Mouse (Mus musculus) cerebellum, postnatal 36 days (tissue): ENCODE measurements at regions not wholly inside any gene's neighbourhood (a gene's known extent, or its start where the extent isn't known, plus 50 kb on each side); places are given as distances from the start of the nearest gene placed in this dataset.

Experiments
- DNase-seq, 2 experiments: peaks; one replicate each; pipeline ENCODE4 v3.0.0; 2021 to 2022; ENCODE audit warnings: mixed read lengths in 2 of 2

DNA sequence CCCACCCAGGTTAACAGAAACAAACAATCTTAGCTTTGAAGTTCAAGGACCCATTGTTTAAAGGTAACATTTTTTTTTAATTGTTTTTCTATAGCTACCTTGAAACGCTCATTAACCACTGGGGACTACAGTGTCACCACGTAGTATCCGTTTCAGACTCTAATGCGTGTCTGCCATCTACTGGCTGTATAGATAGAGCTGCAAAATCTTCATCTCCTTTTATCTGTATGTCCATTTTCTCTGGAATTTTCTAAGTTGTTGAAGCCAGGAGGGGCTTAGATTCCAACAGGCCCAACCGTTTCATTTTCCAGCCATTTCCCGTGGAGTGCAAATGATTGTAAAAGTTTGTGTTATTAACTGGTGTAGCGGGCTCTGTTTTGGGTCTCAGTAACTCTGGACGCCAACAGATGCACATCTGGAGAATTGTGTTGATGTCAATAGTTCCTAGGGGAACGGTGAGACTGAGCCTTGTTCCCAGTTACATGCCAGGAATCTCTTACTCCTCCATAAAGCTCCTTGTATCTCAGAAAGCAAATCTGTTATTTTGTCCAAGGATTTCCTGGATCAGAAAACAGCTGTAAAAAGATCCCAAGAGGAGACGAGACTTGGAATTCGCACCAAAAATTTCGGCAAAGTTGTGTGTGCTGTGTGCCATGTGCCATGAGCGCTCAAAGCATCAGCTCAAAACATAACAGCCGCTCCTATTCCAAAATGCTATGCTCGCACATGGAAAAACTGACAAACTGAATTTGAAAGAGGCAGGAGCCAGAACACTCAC, 158.8 kb upstream of the Phyhipl start:
- DNase-seq: peak in 1 of 2 experiments; percentile 30

DNA sequence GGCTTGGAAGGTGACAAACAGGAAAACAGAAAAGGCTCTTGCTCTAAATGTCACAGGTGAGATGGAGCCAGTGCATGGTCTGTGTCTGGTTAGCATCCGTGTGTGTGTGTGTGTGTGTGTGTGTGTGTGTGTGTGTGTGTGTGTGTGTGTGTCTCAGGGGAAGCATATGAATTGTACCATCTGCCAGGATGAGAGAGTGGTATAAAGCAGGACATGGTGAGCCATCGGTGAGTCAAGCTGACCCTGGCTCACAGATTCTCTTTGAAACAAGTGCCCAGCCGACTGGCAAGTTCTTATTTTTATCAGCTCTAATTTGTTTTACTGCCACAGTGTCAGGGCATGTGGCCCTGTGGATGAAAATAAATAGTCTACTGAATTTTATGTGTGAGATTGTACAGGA, 153.6 kb upstream of the Phyhipl start:
- DNase-seq: no peak

DNA sequence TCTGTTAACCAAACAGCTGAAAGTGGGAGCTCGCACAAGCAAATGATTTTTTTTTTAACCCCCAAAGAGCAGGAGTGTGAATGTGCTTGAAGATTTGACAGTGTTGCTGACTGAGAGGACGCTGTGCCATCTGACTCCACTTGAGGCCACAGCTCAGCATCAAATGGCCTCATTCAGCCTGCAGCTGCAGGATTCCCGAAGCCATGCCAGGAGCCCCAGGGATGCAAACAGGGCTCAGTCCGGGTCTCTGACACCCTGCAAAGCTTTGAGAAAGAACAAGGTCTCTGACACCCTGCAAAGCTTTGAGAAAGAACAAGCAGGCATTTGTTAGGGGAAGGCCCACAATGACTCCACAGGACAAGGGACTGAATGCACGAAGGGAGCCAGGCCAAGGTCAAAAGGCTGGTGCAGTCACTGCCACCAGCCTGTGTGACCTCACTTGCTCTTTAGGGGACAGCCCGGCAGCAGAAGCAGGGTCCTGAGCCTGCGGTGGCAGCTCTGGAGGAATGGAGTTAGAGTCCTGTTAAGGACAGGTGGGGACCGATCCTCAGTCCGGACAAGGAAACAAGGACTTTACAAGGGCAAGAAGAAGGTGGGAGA, 151.1 kb upstream of the Phyhipl start:
- DNase-seq: peak in 1 of 2 experiments; percentile 15

DNA sequence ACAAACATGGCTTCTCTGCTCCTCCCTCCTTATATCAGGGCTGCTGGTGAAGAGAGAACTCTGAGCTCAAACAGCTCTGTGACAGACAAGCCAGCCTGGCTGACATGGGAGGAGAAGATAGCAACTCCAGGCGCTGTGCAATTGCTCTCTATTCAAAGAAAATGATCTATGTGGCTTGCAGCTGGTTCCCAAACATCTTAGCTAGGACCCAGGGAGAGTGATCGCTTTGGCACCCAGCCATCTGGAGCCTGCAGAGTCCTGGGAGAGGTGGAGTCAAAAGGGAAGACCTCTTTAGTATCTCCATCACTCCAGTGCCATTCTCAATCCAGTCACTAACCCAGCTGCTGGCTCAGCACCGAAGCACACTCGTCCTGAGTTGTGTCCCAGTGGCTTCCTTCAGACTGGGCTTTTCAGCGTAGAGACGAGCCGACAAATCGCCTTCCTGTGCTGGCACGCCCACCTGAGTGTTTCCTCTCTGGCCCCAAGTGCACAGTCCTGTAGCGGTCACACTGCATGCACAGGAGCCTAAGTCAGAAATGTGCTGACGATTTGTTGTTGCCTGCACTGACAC, 145.1 kb upstream of the Phyhipl start:
- no peak for DNase-seq

DNA sequence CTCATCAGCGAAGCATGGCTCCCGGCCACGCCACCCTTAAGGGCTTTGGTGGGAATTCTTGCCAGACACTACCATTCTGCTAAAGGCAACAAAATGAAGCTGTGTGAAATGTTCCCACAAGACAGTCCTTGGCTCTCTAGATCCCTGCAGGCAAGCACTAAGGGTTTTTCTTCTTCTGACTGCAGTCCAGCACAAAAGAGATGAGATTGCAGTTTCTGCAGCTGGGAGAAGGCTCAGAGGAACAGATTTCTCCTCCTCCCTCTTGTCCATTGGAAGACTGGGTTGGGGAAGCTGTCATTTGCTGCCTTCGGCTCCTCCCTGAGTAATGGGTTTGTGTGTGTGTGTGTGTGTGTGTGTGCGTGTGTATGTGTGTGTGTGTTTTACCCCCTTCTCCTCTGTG, 144.1 kb upstream of the Phyhipl start:
- no peak for DNase-seq

DNA sequence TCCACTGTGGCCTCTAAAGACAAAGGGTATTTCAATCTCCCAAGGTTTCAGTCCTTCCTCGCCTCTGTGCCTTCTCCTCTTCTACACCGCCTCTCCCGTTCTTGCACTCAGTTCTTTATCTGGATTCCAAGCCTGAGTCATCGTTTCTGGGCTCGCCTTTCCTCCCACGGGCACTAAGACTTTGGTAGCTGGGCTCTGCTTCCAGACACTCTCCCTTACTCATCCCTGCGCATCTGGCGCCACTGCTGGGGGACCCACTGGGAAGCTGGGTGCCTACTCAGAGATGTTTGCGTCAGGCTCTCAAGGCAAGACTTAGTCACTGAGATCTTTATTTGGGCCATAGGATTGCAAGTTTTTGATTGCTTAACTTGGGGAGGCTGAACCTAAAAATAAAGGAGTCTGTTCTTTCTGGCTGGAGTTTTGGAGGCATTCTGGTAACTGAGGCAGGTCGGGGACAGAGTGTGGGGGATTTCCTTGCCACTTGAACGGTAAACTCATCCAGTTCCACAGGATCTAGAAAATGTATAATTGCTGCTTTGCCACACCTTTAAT, 143.5 kb upstream of the Phyhipl start:
- no peak for DNase-seq

DNA sequence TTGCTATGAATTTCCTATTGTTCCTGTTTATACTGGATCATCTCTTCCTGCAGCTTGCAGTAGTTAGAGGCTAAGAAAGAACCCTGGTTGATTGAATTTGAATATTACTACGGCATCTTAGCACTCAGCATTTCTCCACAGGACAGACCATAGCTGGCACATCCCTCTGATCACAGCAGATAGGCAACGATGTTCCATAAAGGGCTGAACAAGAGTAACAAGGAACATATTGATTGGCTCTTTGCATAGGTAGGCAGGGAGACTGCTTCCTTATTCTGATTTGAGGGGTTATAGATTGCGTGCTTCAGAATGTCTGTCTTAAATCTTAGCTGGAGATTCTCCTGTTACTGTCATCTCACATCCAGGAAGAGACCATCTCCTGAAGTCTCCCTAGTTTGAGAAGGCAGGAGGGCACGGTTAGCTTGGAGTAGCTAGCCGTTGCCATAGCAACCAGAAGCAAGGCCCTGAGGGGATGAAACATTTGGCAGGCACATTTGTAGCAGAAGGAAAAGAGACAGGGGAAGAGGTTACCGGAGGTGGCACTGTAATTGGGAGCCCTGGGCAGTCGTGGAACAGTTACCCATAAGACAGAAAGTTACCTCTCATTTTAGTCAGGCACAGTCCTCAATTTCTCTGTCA, 133.2 kb upstream of the Phyhipl start:
- DNase-seq: peak; percentile 19 to 32

DNA sequence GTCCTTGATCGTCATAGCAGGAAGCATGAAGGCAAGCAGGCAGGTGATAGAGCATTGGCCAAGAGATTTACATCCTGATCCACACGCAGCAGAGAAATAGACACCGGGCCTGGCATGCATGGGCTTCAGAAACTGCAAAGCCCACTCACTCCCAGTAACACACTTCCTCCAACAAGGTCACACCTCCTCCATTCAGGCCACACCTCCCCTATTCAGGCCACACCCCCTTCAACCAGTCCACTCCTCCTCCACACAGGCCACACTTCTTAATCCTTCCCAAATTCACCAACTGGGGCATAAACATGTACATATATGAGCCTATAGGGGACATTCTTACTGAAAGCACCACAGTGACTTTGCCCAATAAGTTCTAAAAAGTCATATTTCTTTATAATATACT, 125.3 kb upstream of the Phyhipl start:
- DNase-seq: no peak

DNA sequence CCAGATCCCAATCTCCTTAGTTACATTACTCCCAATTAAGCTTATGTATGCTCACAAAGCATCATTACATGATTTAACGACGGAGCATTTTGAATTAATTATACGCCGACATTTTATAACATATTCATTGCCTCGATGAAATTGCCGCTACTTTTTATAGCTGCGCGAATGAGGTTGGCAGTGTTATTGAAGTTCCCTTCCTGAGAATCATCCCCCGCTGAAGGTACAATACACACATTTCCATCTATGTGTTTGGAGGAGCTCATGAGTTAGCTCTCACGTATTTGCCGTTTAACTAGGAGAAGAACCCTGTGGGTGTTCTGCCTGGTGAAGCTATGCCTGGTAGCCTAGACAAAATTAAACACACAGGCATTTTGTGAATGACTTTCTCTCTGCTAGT, 122.8 kb upstream of the Phyhipl start:
- no peak for DNase-seq

DNA sequence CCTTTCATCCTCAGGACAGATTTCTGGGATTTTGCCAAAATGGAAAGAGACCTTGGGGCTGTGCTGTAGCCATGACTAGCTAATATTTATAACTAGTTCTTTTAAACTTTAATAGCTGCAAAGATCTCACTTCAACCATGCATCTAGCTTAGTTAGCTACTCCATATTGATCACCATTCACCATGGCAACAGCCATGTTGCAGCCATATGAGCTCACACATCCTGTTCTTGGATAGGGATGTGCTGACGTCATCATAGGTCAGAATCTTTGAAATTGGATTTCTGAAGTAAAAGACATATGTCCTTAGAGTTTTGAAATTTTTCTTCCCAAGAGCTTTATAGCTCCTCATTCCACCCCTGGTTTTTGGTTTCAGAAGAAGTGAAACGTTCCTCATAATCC, 118.8 kb upstream of the Phyhipl start:
- no peak for DNase-seq

DNA sequence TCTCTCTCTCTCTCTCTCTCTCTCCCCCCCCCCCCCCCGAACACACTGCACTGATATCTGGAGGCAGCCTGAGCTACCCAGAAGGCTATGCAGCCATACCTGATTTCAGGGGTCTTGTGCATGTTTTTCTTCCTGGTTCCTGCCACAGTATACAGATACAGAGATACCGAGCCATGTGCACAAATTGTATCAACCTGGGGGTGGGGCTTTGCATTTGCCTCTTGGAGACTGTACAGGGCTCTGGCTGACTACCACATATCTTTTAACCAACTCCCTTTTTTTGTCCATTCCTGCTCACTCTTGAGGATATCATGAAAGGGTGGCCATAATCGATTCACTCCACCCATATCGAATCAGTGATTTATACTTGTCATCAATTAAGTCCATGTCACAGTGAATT, 118.4 kb upstream of the Phyhipl start:
- no peak for DNase-seq

DNA sequence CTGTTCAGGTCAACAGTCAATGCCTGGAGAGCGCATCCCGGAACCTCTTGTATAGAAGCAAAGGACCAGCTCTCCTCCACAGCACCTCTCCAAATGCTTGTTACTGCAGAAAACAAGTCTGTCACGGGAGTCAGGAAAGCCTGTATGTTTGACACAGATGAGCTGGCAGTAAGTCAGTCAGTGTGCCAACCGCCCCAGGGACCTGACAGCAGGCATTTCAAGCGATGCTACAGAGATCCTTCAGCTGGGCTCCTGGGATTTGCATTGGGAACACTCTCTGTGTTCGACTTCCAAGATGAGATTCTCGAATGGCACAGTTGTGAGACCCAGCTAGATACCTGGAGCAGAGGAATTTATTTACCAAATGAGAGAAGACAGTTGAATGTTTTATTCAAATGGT, 111.7 kb upstream of the Phyhipl start:
- DNase-seq: no peak

DNA sequence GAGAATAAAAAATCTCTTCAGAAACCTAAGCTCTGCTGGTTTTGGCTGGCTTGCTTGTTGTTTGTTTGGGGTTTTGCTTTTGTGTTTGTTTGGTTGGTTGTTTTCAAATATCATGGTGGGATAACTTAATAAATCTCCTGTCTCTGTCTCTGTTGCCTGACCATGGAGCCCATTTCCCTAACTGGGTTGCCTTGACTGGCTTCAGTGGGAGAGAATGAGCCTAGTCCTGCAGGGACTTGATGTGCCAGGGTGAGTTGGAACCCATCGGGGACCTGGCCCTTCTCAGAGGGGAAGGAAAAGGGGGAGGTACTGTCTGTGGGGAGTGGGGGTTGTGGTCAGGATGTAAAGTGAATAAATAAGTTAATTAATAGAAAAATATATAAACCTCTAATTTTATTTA, 111.1 kb upstream of the Phyhipl start:
- DNase-seq: no peak

DNA sequence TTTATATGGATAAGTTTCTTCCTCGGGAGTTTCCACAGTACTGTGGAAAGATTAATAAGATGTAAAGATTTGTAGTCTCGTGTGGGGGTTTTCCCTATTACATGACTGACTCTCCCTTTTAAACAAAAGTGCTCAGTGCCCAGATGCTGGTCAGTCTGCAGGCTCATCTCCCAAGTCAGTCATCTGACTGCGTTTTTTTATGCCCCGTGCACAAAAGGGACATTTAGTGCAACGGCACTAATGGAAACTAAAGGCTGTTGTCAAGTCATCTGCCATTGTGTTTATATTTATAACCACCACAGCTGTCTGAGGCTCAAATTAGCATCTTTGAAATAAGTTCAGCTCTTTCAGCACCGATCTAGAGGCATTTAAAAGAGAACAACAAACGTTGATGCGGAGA, 110.7 kb upstream of the Phyhipl start:
- DNase-seq: no peak

DNA sequence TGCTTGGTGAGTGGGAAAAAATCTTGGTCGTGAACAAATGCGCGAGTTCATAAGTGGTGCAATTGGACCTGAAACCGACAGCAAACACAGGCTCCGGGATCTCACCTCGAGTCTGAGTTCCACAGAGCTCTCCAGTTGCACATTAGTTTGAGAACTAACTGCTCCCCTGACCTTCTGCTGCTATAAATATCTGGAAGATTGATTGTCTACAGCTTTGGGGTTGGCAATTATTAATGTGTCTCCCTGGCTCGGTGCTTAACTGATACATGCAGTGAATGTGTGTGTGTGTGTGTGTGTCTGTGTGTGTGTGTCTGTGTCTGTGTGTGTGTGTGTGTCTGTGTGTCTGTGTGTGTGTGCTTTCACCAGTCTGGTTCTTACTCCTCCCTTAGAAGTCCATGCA, 107.4 kb upstream of the Phyhipl start:
- no peak for DNase-seq

DNA sequence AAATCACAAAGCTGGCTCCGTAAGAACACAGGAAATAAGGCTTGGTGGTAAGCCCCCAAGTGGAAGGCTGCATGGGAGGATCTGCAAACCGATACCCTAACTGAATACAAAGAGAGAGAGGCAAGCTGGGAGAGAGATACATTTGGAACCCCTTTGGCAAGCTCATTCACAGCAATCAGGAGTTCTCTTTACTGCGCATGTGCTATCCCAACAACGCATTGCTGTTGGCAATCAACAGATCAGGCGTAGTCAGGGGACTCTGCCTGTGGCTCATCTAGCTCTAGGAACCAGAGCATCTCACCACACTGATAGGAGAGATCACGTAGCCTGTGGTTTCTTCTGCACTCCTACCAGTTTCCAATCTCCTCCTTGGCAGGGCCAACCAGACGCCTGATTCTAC, 103.9 kb upstream of the Phyhipl start:
- no peak for DNase-seq

DNA sequence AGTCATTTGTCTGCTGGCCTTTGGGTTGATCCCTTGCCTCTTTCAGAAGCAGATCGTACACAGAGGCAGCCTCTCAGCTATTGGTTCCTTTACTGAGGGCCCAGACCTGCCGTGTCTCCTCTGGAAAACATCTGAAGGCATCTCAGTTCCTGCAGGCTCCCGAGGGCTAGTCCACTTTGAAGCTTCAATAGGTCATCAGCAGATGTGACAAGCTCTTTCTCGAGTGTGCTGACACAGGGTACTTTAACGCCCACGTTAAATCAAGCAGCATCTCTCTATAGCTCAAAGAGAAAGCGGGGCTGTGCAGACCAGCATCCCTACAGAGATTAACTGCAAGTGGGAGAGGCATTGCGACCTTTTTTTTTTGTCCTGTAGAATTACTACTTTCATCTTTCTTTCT, 96.0 kb upstream of the Phyhipl start:
- DNase-seq: no peak

DNA sequence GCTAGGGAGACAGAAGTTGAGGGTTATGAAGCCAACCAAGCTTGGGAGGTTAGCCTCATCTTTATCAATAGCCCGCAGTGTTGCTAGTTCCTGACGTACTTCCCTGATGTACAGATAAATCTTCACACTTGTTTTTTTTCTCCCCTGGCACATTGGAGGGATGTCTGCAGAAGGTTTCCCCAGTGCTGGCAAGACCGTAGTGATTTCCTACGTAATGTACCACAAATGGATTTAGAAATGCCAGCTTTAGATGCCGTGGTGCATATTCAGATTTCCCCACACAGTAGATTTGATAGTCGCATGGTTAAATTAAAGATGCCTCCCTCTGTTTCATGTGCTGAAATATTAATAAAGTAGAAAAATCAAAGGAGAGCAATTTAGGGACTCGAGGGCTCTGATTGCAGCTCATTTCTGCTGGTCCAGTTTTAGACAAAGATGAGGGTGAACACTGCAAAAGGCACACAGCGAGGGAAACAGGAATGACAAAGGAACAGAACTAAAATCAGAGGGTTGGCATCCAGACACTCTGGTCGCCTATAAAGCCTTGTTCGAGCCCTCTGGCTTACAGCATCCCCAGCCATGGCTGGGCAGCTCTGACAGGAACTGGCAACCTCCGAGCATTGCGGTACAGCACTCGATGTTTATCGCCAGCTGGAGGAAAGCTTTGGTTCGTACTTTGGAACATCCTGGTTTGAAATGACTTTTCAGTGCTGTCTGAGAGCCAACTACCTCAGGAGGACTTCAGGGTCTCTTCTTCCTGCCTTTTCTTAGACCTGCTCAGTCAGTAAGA, 94.8 kb upstream of the Phyhipl start:
- no peak for DNase-seq

DNA sequence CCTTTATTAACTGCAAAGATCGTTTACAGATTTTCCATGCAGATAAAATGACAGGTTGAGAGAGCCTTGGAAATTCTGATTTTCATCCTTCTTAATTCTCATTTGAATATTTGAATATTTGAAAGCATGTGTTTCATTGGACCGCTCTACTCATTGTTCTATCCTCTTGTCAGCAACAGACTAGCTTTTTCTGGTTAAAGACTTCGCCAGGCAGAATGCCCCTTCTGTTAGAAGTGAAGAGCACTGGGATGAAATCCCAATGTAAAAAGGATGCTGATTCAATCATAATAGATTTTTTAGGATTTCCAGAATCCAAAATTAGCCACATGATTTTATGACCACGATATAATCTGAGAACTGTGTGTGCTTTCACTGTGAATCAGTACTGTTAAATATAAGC, 90.8 kb upstream of the Phyhipl start:
- DNase-seq: no peak

DNA sequence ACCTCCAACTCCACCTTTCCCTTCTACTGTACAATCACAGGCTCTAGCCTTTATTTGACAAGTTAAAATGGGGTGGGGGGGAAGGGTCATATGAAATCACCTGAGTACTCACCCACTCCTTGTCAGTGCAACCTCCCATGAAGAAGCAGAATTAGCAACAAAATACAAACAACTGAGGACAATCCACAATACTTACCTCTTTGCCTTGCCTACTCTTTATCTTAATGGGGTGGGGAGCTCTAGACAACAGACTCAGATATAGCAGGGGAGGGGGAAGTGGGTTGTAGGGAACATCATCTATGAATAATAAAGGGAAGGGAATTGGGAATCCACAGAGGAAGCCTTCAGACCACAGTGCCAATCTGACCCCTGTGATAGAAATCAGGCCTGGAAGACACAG, 86.1 kb upstream of the Phyhipl start:
- DNase-seq: no peak

DNA sequence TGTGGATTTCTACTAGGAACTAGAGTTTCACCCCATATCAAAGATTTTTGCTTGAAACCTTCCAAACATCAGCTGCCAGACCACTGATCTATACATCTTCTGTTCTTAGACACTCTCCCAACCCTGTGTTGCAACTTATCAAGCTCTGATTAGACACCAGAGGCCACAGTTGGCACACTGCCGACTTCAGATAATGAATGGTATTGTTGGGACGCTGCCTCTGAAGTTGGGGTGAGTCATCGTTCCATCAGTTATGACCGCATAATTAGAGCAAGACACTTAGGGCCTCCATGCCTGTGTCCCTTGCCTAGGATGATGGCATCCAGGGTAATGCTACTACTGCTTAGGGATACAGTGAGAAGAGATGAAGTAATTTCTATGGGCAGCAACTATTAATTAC, 84.3 kb upstream of the Phyhipl start:
- peak in 1 of 2 experiments; percentile 12 for DNase-seq

DNA sequence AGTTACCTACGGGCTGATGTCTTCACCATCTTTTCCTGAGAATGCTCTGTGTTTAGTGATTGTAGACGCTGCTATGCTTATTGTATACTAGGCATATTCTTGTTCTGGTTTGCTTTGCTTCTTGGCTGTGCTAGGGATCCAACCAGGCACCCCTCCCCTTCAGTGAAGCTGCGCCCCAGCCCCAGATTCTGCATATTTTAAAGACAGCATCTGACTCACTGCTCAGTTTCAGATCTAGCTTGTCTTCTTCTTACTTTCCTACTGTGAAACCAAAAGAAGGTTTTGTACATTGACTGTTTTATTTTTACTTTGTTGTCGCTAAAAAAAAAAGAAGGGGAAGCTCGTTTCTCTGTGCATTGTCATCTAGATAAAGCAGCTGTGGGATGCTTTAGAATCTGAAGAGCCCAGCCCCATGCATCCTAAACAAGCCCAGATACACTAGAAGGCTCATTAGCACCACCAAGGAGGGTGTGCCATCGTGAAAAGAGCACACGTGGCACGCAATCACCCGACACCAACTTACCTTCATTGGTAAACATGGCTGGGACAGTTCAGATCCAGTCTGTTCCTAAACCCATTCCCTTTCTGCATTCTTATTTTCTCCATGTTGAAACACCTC, 83.7 kb upstream of the Phyhipl start:
- DNase-seq: no peak
